ENCODE assay signal across 3 mouse cellular contexts in the genomic region with DNA sequence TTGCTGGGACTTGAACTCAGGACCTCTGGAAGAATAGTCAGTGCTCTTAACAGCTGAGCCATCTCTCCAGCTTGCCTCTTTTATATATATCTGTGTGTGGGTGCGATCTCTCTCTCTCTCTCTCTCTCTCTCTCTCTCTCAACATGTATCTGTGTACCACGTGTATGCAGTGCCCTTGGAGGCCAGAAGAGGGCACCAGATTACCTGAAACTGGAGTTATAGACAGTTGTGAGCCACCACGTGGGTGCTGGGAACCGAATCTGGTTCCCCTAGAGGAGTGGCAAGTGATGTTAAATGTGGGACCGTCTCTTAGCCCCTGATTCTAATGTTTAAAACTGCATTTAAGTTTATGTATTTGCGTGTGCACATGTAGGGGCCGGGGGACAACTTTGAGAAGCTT. TPM values are rescaled to one million over a fixed set of nuclear protein-coding genes. Genes with fewer than 3 reads are reported as not detected.
"Had no signal": no experiment of that assay in that cellular context is flagged by ENCODE, and none has a peak within 500 bp of the region (broad histone marks: within the 10 kb centered on the region; RNA-seq: fewer than 3 reads in every experiment).

No protein-coding gene starts in this region.

RNA-seq across cellular contexts. Expression of a gene that starts 40.6 kb away (rescaled TPM):
- total RNA-seq: layer of hippocampus, adult 18-20 months; left cerebral cortex, postnatal 36 days; megakaryocyte-erythroid progenitor cell, adult 5-6 weeks had no signal
